Mouse (Mus musculus) subcutaneous adipose tissue, adult 2 months (tissue): ENCODE data around the gene Rbbp6. TPM values are rescaled to one million over a fixed set of nuclear protein-coding genes. Genes with fewer than 3 reads are reported as not detected.

Source experiments
- polyA plus RNA-seq: library from polyadenylated mRNA; depleted of rRNA; stranded (reverse); fragments of >200 nt; gene quantifications from 2 replicates; pipeline ENCODE4 v1.2.3, GENCODE M21; 2012; ENCODE audit warnings: low replicate concordance; rRNA removed

Rbbp6 gene
- polyA plus RNA-seq: 8.5 and 16.8 TPM in 2 replicates

DNA sequence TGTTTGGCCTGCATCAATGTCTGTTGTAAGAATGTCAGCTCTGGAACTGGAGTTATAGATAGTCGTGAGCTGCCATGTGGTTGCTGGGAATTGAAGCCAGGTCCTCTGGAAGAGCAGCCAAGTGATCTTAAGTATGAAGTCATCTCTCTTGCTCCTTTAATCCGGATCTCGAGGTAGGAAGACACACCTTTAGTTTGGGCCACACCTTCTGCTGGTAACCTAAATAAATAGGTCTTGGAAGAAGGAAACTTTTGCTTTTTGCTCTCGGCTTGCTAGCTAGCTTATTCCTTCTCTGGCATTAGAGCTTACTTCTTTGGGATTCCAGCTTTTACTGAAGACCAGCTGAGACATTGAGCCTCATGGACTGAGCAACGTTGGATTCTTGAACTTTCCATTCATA, at the start of gene Rbbp6:
Rbbp6 (plus strand) TSS at position 301 of the 400 bp plus-strand sequence.

Other genes with a start within 250 kb of the Rbbp6 start
- gene Tnrc6a, start 158.2 kb downstream of the Rbbp6 start, polyA plus RNA-seq: 37.0 and 60.1 TPM in 2 replicates
- gene Slc5a11, start 249.1 kb downstream of the Rbbp6 start, polyA plus RNA-seq: 0.32 and 15.2 TPM in 2 replicates